Mouse (Mus musculus): Measurements from ENCODE around the gene Sprr2f. TPM values are rescaled to one million over a fixed set of nuclear protein-coding genes. Genes with fewer than 3 reads are reported as not detected.

Gene Sprr2f
- polyA plus RNA-seq (2017; shearing (Covaris generic)) = not detected

DNA sequence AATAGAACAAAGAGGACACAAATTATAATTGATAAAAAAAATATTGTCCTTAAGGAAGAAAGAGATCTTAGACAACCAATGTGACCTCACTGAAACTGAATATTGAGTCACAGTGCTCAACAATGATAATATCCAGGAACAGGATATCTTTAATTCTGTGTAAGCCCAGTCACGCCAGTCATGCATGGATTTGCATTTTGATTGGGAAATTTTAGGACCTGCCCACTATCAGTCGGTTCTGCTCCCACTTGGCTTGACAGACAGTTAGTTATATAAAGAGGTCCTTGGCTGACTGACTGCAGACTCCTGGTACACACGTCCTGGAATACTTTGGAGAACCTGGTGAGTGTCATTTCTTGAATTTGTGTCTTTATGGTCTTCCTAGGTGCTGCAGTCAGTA is at the start of gene Sprr2f:
Sprr2f (plus strand) TSS at position 301 of the 400 bp plus-strand sequence.
- no peak for ATAC-seq

- no peak for ATAC-seq
These were observed 48.7 kb upstream of the Sprr2f start, which contains the start of gene Sprr2b for GRCm38 (mm10) chr3:92316320-92316719. Gene Sprr2b (plus strand): TSS chr3:92316620.

- no peak for ATAC-seq
These were observed 47.6 kb upstream of the Sprr2f start for GRCm38 (mm10) chr3:92317384-92317783.

GRCm38 (mm10) chr3:92336278-92336677 is 28.7 kb upstream of the Sprr2f start:
- no peak for ATAC-seq

DNA sequence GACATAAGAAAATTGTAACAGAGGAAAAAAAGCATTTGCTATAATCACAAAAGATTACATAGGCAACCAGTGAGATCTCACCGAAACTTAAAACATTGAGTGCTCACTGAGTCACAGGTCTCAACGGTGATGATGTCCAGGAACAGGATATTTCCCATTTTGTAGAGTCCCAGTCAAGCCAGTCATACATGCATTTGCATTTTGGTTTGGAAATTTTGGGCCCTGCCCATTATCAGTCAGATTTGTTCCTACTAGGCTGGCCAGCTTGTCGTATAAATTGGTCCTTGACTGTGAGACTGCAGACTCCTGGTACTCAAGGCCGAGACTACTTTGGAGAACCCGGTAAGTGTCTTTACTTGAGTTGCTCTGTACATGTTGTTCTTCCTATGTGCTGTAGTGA is 26.1 kb upstream of the Sprr2f start, which contains the start of gene Sprr2d:
Sprr2d (plus strand) TSS at position 301 of the 400 bp plus-strand sequence.
- no peak for ATAC-seq

- ATAC-seq = no peak
These were observed 13.1 kb upstream of the Sprr2f start, which contains the start of gene Sprr2e for GRCm38 (mm10) chr3:92351843-92352242. Gene Sprr2e (plus strand): TSS chr3:92352143.

DNA sequence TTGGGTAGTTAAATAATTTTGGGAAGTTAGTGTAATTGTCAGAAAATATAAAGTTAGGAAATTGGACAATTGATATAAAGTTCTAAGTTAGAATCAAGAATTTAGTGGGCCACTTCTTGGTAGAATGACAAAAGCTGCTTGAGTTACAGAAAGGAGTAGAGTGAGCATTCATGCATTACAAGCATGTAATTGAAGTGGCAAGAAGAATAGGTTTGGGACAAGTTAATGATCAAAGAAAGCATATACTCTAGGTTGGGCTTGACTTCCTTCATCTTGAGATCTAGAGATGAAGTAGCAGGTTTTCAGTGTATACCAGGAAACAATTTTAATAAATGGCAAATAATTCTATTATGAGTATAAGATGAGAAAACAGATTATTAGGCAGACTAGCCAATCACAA is 3.4 kb upstream of the Sprr2f start:
- no peak for ATAC-seq

GRCm38 (mm10) chr3:92373613-92374012 is 8.6 kb downstream of the Sprr2f start:
- ATAC-seq = no peak

- no peak for ATAC-seq
These were observed 20.4 kb downstream of the Sprr2f start, which contains the start of gene Sprr2h for GRCm38 (mm10) chr3:92385385-92385784. Gene Sprr2h (plus strand): TSS chr3:92385685.

DNA sequence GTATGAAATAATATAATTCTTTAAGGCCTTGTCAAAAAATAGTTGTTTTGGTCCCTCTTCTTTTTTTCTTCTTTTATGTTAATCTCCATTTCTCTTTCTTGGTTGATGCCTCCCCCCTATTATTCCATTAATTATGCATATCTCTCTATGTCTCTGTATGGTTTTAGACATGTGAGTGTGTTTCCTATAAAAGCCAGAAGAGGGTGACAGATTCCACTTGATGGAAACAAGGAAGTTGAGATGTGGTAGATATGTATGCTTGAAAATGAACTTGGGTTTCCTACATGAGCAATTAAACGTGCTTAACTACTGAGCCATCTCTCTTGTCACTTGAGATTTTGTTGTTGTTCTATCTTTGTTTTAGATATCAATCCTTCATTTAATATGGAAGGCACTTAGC is 29.3 kb downstream of the Sprr2f start:
- no peak for ATAC-seq

- ATAC-seq = no peak
These were observed 42.7 kb downstream of the Sprr2f start, which contains the start of gene Sprr2i for GRCm38 (mm10) chr3:92407691-92408090. Gene Sprr2i (plus strand): TSS chr3:92407991.

Other genes with a start within 250 kb of the Sprr2f start
- gene Prr9, start 241.2 kb upstream of the Sprr2f start, polyA plus RNA-seq (2017; shearing (Covaris generic)) = not detected
- not detected for gene Lelp1, start 222.4 kb upstream of the Sprr2f start, polyA plus RNA-seq (2017; shearing (Covaris generic))
- gene Sprr2a1, start 149.4 kb upstream of the Sprr2f start, polyA plus RNA-seq (2017; shearing (Covaris generic)) = under 1 TPM in 1 of 3 experiments, not detected in 2; 0.15 TPM
- not detected for gene Sprr2a2, start 149.3 kb upstream of the Sprr2f start, polyA plus RNA-seq (2017; shearing (Covaris generic))
- gene Sprr2a3, start 79.8 kb upstream of the Sprr2f start, polyA plus RNA-seq (2017; shearing (Covaris generic)) = not detected
- not detected for gene Sprr2b, start 48.6 kb upstream of the Sprr2f start, polyA plus RNA-seq (2017; shearing (Covaris generic))
- gene Sprr2d, start 26.0 kb upstream of the Sprr2f start, polyA plus RNA-seq (2017; shearing (Covaris generic)) = not detected
- gene Sprr2e, start 13.0 kb upstream of the Sprr2f start, polyA plus RNA-seq (2017; shearing (Covaris generic)) = not detected
- gene Sprr2h, start 20.5 kb downstream of the Sprr2f start, polyA plus RNA-seq (2017; shearing (Covaris generic)) = not detected
- not detected for gene Sprr2i, start 42.8 kb downstream of the Sprr2f start, polyA plus RNA-seq (2017; shearing (Covaris generic))
- gene Sprr2j-ps, start 52.9 kb downstream of the Sprr2f start, polyA plus RNA-seq (2017; shearing (Covaris generic)) = not detected
- gene Gm9774, start 64.2 kb downstream of the Sprr2f start, polyA plus RNA-seq (2017; shearing (Covaris generic)) = 10 to 100 TPM in 1 of 3 experiments, 1 to 10 TPM in 2; 4.2 to 11.0 (median 7.7) TPM
- gene Sprr2k, start 67.4 kb downstream of the Sprr2f start, polyA plus RNA-seq (2017; shearing (Covaris generic)) = not detected
- gene Sprr1b, start 73.6 kb downstream of the Sprr2f start, polyA plus RNA-seq (2017; shearing (Covaris generic)) = not detected
- not detected for gene Sprr3, start 93.5 kb downstream of the Sprr2f start, polyA plus RNA-seq (2017; shearing (Covaris generic))
- gene Sprr1a, start 120.7 kb downstream of the Sprr2f start, polyA plus RNA-seq (2017; shearing (Covaris generic)) = not detected
- gene Sprr4, start 135.3 kb downstream of the Sprr2f start, polyA plus RNA-seq (2017; shearing (Covaris generic)) = not detected
- gene 2310046K23Rik, start 169.3 kb downstream of the Sprr2f start, polyA plus RNA-seq (2017; shearing (Covaris generic)) = not detected
- not detected for gene Ivl, start 208.5 kb downstream of the Sprr2f start, polyA plus RNA-seq (2017; shearing (Covaris generic))
- not detected for gene Smcp, start 223.8 kb downstream of the Sprr2f start, polyA plus RNA-seq (2017; shearing (Covaris generic))
- gene 2210017I01Rik, start 242.3 kb downstream of the Sprr2f start, polyA plus RNA-seq (2017; shearing (Covaris generic)) = not detected